Mouse (Mus musculus): Measurements from ENCODE around the gene Ankrd34b.

- TF ChIP-seq CTCF (IDR thresholded peaks at IDR 0.05; ENCODE audit: low read depth) (no peak), EP300 (IDR thresholded peaks at IDR 0.05; ENCODE audit: low read depth) (no peak)
Measured at GRCm38 (mm10) chr13:92425758-92426264, at the start of gene Ankrd34b.

All from liver, postnatal 0 days (tissue).